Mouse (Mus musculus) liver, embryonic 15.5 days (tissue): Measurements from ENCODE around the gene Gm13285. TPM values are rescaled to one million over a fixed set of nuclear protein-coding genes. Genes with fewer than 3 reads are reported as not detected.
"Not testable (repeated sequence)": the region's sequence is repeated elsewhere in the genome, so short reads cannot be mapped to it uniquely, and the experiment has no call there.

Experiments used
- ATAC-seq: fragments of 200-750 bp; cut with Nextera tagmentation; 2 replicates; pipeline ENCODE4 v1.8.0; 2017; ENCODE audit warnings: moderate number of reproducible peaks, mild to moderate bottlenecking, moderate library complexity; ENCODE audit not compliant: insufficient read depth
- H3K27ac ChIP-seq: fragments of 300-500 bp; sonication (generic); replicated peaks from 2 replicates; pipeline ENCODE4 v1.5.1; 2015; ENCODE audit warnings: mild to moderate bottlenecking, inconsistent platforms
- H3K27me3 ChIP-seq: fragments of 300-500 bp; sonication (generic); 2 replicates; pipeline ENCODE4 v1.6.1; 2015; ENCODE audit warnings: mild to moderate bottlenecking, inconsistent platforms
- H3K36me3 ChIP-seq: fragments of 300-500 bp; sonication (generic); replicated peaks from 2 replicates; pipeline ENCODE4 v1.6.1; 2015; ENCODE audit warnings: moderate library complexity, mild to moderate bottlenecking, inconsistent platforms
- H3K4me1 ChIP-seq: fragments of 300-500 bp; sonication (generic); replicated peaks from 2 replicates; pipeline ENCODE4 v1.6.1; 2015; ENCODE audit warnings: inconsistent platforms
- H3K4me2 ChIP-seq: fragments of 300-500 bp; sonication (generic); 2 replicates; pipeline ENCODE4 v1.6.1; 2015; ENCODE audit warnings: moderate library complexity, mild to moderate bottlenecking, inconsistent platforms
- H3K4me3 ChIP-seq: fragments of 300-500 bp; sonication (generic); replicated peaks from 2 replicates; pipeline ENCODE4 v1.5.1; 2015; ENCODE audit warnings: mild to moderate bottlenecking, inconsistent platforms
- H3K9ac ChIP-seq: fragments of 300-500 bp; sonication (generic); 2 replicates; pipeline ENCODE4 v1.6.1; 2015; ENCODE audit warnings: moderate library complexity, mild to moderate bottlenecking, inconsistent platforms
- H3K9me3 ChIP-seq: fragments of 300-500 bp; sonication (generic); replicated peaks from 2 replicates; pipeline ENCODE4 v1.6.1; 2016; ENCODE audit warnings: inconsistent platforms
- WGBS: fragments of 180-500 bp; shearing (Covaris S2); methylation state at CpG from one replicate; pipeline ENCODE4 v1.1.7; 2015; ENCODE audit warnings: mixed read lengths; ENCODE audit not compliant: insufficient replicate concordance; 5-methylcytosine and 5-hydroxymethylcytosine counted together
- polyA plus RNA-seq: library from polyadenylated mRNA; unstranded; fragments of >200 nt; fragmentation: Nextera tagmentation; extraction: Ambion mirVana; gene quantifications from 2 replicates; pipeline ENCODE4 v1.2.1, GENCODE M21; 2015

Gm13285 gene
- 0.20 TPM in 1 of 2 replicates, not detected in the other for polyA plus RNA-seq

DNA sequence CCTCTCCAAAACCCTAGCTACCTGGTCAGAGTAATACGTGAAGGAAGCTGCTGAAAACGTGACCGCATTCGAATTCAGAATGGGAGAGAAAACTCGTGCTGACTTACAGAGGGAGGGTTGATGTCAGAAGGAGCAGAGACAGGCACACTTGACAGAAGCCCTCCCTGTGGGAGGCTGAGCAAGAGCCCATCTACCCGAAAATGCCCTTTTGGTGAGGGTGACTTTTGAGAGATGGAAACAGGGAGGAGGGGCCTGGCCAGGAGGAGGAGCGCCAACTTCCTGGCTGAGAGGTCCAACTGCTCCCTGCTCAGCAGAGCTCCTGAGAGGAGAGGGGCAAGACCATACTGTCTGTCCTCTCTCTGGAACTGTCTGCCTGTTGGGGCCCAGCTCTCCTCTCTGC is at the start of gene Gm13285:
Gene Gm13285, plus strand, starts transcription at position 301 of the 400 bp plus-strand sequence.
- not testable (repeated sequence) for H3K4me1 ChIP-seq, H3K27me3 ChIP-seq, H3K4me2 ChIP-seq, H3K4me3 ChIP-seq, H3K36me3 ChIP-seq, H3K9ac ChIP-seq, ATAC-seq, H3K27ac ChIP-seq, H3K9me3 ChIP-seq
- WGBS = 2% methylated on average over 6 of the region's 7 CpGs

DNA sequence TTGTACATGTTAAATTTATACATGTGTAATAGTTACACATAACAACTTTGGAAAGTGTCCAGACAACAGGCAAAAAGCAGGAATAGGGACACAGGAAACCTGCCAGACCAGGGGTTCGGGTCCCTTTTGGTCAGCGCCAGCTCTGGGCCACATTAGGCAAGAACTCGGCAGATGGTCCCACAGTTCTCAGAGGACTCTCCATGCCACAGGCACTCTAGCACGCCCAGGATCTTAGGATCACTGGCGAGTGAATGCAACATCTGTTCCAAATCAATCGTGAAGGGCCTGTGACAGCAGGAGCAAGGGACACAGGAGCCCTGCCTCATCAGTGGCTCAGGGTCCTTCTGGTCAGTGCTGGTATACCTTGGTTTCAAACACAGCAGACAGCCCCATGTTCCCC is 49.5 kb upstream of the Gm13285 start:
- Histone ChIP-seq H3K9me3 (no peaks in the 10 kb centered on the region), H3K27me3 (no peaks in the 10 kb centered on the region), H3K4me3 (no peak overlapping the region), H3K9ac (no peak overlapping the region), H3K27ac (no peak overlapping the region), H3K4me1 (no peaks in the 10 kb centered on the region), H3K4me2 (no peak overlapping the region), H3K36me3 (no peaks in the 10 kb centered on the region)
- ATAC-seq = no peak
- WGBS = 52% methylated on average over 6 of the region's 6 CpGs

DNA sequence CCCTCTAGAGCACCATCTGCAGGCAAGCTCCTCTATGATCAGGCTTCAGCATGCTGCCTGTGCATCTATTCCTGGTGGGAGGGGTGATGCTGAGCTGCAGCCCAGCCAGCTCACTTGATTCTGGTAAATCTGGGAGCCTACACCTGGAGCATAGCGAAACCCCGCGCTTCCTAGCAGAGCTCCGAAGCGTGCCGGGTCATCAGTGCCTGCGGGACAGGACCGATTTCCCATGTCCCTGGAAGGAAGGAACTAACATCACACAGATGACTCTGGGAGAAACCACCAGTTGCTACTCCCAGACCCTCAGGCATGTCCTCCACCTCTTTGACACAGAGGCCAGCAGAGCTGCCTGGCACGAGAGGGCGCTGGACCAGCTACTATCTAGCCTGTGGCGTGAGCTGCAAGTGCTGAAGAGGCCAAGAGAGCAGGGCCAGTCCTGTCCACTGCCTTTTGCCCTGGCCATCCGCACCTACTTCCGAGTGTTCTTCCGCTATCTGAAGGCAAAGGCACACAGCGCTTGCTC is 44.6 kb upstream of the Gm13285 start, which contains the start of gene Gm13271:
Gene Gm13271, plus strand, starts transcription at position 51 of the 523 bp plus-strand sequence.
- not testable (repeated sequence) for H3K4me3 ChIP-seq, H3K9ac ChIP-seq, H3K9me3 ChIP-seq, H3K4me1 ChIP-seq, H3K4me2 ChIP-seq, H3K27me3 ChIP-seq, H3K36me3 ChIP-seq, ATAC-seq, H3K27ac ChIP-seq
- WGBS = 75% methylated on average over 15 of the region's 15 CpGs

DNA sequence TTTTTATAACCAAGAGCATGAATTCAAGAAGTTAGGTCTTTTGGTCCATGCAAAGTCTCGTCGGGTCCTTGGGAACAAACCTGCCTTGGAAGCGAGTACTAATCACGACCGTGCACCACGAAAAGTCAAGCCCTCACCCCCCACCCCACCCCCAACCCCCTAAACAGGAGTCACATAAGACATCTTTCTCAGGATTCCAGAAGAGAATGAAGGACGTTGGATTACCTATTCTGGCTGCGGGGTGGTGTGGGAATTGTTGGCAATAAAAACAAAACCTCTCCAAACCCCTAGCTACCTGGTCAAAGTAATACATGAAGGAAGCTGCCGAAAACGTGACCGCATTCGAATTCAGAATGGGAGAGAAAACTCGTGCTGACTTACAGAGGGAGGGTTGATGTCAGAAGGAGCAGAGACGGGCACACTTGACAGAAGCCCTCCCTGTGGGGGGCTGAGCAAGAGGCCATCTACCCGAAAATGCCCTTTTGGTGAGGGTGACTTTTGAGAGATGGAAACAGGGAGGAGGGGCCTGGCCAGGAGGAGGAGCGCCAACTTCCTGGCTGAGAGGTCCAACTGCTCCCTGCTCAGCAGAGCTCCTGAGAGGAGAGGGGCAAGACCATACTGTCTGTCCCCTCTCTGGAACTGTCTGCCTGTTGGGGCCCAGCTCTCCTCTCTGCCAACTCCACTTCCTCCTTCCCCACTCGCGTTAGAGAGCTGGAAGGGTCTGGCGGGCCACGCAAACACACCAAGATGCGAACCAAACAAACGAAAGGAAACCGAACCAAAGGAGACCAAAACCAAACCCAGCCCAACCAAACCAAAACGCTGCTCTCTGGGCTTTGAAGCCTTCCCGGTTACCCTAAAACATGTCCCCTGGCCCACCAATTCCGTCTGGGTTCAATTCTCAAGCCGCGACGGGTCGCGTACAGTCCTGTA is 42.6 kb upstream of the Gm13285 start:
- H3K9me3 ChIP-seq, H3K4me1 ChIP-seq, H3K27me3 ChIP-seq, ATAC-seq, H3K36me3 ChIP-seq: not testable (repeated sequence)
- Histone ChIP-seq H3K27ac (peak overlapping the region; percentile 86), H3K9ac (peak overlapping the region; percentile 57), H3K4me2 (peak overlapping the region; percentile 85), H3K4me3 (peak overlapping the region; percentile 66)
- 9% methylated on average over 29 of the region's 31 CpGs for WGBS

DNA sequence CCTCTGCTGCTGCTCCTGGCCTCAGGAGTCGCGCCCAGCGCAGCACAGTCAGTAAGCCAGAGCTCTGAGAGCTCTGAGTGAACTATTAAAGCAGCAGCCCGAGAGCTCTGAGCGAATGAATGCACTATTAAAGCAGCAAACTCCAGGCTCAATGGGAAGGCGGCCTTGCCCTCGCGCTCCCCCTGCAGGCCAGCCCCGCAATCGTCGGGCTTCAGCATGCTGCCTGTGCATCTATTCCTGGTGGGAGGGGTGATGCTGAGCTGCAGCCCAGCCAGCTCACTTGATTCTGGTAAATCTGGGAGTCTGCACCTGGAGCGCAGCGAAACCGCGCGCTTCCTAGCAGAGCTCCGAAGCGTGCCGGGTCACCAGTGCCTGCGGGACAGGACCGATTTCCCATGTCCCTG is 41.8 kb upstream of the Gm13285 start:
- not testable (repeated sequence) for H3K9me3 ChIP-seq, H3K27me3 ChIP-seq, H3K36me3 ChIP-seq, H3K4me1 ChIP-seq
- Histone ChIP-seq H3K9ac (peak overlapping the region; percentile 57), H3K4me3 (peak overlapping the region; percentile 66), H3K4me2 (peak overlapping the region; percentile 85), H3K27ac (peak overlapping the region; percentile 86)
- under 1% methylated on average over 20 of the region's 21 CpGs for WGBS
- ATAC-seq = peak; percentile 100

DNA sequence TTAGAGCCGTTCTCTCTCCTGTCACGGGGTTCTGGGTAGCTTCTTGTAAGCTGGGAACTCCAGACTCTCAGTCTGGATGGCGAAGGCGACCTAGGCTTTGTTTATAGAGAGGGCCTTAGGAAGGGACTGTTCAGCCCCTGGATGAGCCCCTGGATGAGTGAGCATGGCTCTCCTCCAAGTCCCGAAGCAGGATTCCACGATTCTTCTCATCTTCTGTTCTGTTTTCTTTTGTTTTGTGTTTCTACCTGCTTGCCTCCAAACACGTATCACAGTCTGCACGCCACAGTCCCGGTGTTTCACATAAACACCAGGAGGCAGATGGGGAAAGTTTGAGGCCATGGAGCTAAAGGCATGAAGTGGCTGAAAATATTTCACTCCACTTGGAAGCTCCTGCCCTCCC is 40.7 kb upstream of the Gm13285 start:
- not testable (repeated sequence) for ATAC-seq, H3K4me3 ChIP-seq, H3K27me3 ChIP-seq, H3K27ac ChIP-seq, H3K9me3 ChIP-seq, H3K36me3 ChIP-seq, H3K4me1 ChIP-seq, H3K4me2 ChIP-seq, H3K9ac ChIP-seq
- WGBS = 68% methylated on average over 9 of the region's 9 CpGs

DNA sequence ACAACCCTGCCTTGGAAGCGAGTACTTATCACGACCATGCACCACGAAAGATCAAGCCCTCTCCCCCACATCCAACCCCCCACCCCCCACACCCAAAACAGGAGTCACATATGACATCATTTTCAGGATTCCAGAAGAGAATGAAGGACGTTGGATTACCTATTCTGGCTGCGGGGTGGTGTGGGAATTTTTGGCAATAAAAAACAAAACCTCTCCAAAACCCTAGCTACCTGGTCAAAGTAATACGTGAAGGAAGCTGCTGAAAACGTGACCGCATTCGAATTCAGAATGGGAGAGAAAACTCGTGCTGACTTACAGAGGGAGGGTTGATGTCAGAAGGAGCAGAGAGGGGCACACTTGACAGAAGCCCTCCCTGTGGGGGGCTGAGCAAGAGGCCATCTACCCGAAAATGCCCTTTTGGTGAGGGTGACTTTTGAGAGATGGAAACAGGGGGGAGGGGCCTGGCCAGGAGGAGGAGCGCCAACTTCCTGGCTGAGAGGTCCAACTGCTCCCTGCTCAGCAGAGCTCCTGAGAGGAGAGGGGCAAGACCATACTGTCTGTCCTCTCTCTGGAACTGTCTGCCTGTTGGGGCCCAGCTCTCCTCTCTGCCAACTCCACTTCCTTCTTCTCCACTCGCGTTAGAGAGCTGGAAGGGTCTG is 39.7 kb upstream of the Gm13285 start, which contains the start of gene Gm13283:
Gene Gm13283, plus strand, starts transcription at position 510 of the 659 bp plus-strand sequence.
- not testable (repeated sequence) for H3K27me3 ChIP-seq, H3K9me3 ChIP-seq, H3K36me3 ChIP-seq, H3K4me1 ChIP-seq, H3K27ac ChIP-seq, ATAC-seq, H3K9ac ChIP-seq
- H3K4me2 ChIP-seq = peak within 1 kb of the TSS; percentile 67
- 14% methylated on average over 10 of the region's 14 CpGs for WGBS
- H3K4me3 ChIP-seq = peak within 1 kb of the TSS; percentile 46

DNA sequence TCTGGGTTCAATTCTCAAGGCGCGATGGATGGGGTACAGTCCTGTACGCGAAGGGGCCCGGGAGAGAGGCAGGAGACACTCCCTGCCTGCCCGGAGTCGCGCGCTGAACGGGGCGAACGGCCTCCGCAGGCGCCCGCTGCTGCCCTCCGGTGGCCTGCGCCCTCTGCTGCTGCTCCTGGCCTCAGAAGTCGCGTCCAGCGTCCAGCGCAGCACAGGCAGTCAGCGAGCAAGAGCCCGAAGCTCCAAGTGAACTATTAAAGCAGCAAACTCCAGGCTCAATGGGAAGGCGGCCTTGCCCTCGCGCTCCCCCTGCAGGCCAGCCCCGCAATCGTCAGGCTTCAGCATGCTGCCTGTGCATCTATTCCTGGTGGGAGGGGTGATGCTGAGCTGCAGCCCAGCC is 39.0 kb upstream of the Gm13285 start:
- Histone ChIP-seq H3K4me2 (peak overlapping the region; percentile 67), H3K4me3 (peak overlapping the region; percentile 46)
- H3K27ac ChIP-seq, H3K9ac ChIP-seq, ATAC-seq, H3K27me3 ChIP-seq, H3K9me3 ChIP-seq, H3K4me1 ChIP-seq, H3K36me3 ChIP-seq: not testable (repeated sequence)
- 0% methylated on average over 27 of the region's 28 CpGs for WGBS

DNA sequence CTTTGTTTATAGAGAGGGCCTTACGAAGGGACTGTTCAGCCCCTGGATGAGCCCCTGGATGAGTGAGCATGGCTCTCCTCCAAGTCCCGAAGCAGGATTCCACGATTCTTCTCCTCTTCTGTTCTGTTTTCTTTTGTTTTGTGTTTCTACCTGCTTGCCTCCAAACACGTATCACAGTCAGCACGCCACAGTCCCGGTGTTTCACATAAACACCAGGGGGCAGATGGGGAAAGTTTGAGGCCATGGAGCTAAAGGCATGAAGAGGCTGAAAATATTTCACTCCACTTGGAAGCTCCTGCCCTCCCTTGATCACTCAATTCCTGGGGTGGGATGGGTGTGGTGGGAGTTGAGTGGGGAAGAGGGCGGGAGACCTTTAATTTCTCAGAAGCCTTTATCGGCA is 37.7 kb upstream of the Gm13285 start:
- H3K4me1 ChIP-seq, H3K4me2 ChIP-seq, H3K9me3 ChIP-seq, H3K9ac ChIP-seq, H3K36me3 ChIP-seq, ATAC-seq, H3K27me3 ChIP-seq, H3K27ac ChIP-seq, H3K4me3 ChIP-seq: not testable (repeated sequence)
- WGBS = 50% methylated on average over 6 of the region's 8 CpGs

DNA sequence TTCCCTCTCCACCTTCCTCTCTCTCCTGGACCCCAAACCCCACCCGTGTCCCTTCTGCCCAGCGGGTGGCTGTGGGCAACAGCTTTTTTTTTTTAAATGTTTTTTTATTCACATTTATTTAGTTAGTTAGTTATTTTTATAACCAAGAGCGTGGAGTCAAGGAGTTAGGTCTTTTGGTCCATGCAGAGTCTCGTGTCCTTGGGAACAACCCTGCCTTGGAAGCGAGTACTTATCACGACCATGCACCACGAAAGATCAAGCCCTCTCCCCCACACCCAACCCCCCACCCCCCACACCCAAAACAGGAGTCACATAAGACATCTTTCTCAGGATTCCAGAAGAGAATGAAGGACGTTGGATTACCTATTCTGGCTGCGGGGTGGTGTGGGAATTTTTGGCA is 37.1 kb upstream of the Gm13285 start:
- H3K9ac ChIP-seq, H3K4me1 ChIP-seq, H3K4me3 ChIP-seq, ATAC-seq, H3K9me3 ChIP-seq, H3K27ac ChIP-seq, H3K36me3 ChIP-seq, H3K27me3 ChIP-seq, H3K4me2 ChIP-seq: not testable (repeated sequence)
- 33% methylated on average over 9 of the region's 9 CpGs for WGBS

DNA sequence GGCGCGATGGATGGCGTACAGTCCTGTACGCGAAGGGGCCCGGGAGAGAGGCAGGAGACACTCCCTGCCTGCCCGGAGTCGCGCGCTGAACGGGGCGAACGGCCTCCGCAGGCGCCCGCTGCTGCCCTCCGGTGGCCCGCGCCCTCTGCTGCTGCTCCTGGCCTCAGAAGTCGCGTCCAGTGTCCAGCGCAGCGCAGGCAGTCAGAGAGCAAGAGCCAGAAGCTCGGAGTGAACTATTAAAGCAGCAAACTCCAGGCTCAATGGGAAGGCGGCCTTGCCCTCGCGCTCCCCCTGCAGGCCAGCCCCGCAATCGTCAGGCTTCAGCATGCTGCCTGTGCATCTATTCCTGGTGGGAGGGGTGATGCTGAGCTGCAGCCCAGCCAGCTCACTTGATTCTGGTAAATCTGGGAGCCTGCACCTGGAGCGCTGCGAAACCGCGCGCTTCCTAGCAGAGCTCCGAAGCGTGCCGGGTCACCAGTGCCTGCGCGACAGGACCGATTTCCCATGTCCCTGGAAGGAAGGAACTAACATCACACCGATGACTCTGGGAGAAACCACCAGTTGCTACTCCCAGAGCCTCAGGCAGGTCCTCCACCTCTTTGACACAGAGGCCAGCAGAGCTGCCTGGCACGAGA is 36.0 kb upstream of the Gm13285 start:
- WGBS = 2% methylated on average over 38 of the region's 42 CpGs
- not testable (repeated sequence) for ATAC-seq, H3K27ac ChIP-seq, H3K27me3 ChIP-seq, H3K4me1 ChIP-seq, H3K36me3 ChIP-seq, H3K9me3 ChIP-seq, H3K9ac ChIP-seq
- Histone ChIP-seq H3K4me2 (peak overlapping the region; percentile 65), H3K4me3 (peak overlapping the region; percentile 48)
